Mouse (Mus musculus) ovary, postnatal 36 days (tissue): ENCODE results near the gene Col15a1.

Experiments
- DNase-seq: peaks from one replicate; pipeline ENCODE4 v3.0.0; 2022; ENCODE audit warnings: low spot score, mixed read lengths

Gene Col15a1

DNA sequence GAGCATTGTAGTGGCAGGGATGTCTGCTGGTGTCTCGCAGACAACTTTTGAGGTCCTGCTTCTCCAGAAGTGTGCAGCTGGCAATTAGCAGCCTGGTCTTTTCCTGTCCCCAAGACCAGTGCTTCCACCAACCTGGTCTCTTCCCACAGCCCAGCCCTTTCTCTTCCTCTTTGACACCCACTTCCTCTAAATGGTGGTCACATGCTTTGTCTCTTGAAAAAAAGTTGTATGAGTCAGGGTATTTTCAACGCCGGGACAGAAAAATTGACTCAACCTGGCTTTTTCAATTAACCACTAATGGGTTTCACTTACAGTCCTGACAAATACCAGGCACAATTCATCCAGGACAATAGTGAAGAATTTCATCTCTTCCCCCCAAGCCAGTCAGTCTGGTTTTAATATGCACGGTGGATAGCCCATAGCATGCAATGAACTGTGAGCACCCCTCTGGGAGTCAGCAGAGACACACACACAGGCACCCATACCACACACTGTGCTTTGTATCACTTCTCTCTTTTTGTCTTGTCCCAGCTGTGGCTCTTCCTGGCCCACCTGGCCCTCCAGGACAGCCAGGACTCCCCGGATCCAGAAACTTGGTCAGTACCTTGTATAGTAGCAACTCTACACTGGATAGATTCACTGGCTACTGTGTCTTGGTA, 95.5 kb downstream of the Col15a1 start:
- DNase-seq, result no peak

- no peak for DNase-seq
Observed at GRCm38 (mm10) chr4:47309886-47310625, 102.1 kb downstream of the Col15a1 start.

GRCm38 (mm10) chr4:47310812-47311211, 102.9 kb downstream of the Col15a1 start:
- DNase-seq, result peak; percentile 56

GRCm38 (mm10) chr4:47311467-47311866, 103.5 kb downstream of the Col15a1 start:
- no peak for DNase-seq

GRCm38 (mm10) chr4:47311929-47312328, 104.0 kb downstream of the Col15a1 start:
- DNase-seq, result no peak

- no peak for DNase-seq
Observed at GRCm38 (mm10) chr4:47312676-47313075, 104.7 kb downstream of the Col15a1 start.

- DNase-seq, result no peak
Observed at GRCm38 (mm10) chr4:47313710-47314410, 105.9 kb downstream of the Col15a1 start.

DNA sequence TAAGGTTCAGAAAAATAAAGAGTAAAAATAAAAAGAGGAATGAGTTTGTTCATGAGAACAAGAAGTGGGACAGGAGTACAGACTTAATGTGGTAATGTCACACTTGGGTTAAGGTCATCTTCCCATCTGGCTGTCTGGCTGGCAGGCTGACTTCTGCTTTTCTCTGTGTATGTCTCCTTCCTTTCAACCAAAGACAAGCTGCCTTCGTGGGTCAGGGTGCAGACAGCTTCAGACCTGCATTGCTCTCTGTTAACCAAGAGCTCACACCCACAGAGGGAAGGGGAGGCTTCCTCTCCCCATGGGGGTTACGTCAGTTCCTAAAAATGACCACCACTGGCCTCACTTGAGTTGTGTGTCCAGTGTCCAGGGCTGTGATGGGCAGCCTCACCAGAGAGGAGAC, 107.5 kb downstream of the Col15a1 start:
- DNase-seq, result no peak

GRCm38 (mm10) chr4:47316432-47316831, 108.5 kb downstream of the Col15a1 start:
- no peak for DNase-seq

DNA sequence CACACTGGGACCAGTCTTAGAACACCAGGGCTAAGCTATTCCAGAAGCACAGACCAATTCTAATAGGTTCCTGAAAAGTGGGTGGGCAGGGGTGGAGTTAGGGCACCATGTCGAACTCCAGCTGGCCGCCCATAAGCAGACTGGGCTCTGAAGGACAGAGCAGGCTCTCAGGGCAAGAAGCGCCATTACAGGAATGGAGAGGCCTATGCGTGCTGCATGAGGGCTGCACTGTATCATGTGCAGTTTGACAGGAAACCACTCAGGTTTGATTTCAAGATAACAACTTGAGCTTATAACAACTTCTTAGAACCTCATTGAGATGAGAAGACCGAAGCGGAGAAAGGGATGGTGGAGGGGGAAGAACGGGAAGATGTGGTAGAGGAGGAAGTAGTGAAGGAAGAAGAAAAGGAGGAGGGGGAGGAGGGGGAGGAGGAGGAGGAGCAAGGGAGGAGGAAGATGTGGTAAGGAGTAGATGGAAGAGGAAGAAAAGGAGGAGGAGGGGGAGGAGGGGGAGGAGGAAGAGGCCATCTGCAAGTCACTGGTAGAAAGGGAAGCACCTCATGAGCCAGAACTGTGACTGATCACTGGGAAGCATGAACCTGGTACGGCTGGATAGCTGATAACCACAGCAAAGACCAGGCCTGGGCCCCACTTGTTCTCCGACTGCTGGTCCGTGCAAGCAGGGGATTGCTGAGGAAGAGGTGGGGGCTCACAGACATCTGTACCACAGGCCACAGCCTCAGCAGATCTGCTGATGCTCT, 111.8 kb downstream of the Col15a1 start:
- no peak for DNase-seq

DNA sequence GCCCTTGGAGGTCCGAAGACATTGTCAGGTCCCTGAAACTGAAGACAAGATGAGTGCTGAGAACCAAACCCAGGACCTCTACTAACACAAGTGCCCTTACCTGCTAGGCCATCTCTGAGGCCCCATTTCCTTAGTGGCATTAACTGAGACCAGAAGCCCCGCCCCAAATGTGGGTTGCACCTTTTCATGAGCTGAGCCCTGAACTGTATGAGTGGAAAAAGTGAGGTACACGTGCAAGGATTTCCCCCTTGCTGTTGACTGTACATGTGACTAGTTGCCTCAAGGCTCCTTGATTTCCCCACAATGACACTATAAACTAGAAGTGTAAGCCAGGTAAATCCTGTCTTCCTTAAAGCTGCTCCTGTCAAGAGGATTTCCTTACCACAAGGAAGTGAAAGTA, 114.4 kb downstream of the Col15a1 start:
- no peak for DNase-seq

- DNase-seq, result no peak
Observed at GRCm38 (mm10) chr4:47324206-47324605, 116.2 kb downstream of the Col15a1 start.

- DNase-seq, result no peak
Observed at GRCm38 (mm10) chr4:47327782-47328181, 119.8 kb downstream of the Col15a1 start.

- DNase-seq, result no peak
Observed at GRCm38 (mm10) chr4:47329285-47329684, 121.3 kb downstream of the Col15a1 start.

GRCm38 (mm10) chr4:47330378-47331052, 122.6 kb downstream of the Col15a1 start:
- no peak for DNase-seq

DNA sequence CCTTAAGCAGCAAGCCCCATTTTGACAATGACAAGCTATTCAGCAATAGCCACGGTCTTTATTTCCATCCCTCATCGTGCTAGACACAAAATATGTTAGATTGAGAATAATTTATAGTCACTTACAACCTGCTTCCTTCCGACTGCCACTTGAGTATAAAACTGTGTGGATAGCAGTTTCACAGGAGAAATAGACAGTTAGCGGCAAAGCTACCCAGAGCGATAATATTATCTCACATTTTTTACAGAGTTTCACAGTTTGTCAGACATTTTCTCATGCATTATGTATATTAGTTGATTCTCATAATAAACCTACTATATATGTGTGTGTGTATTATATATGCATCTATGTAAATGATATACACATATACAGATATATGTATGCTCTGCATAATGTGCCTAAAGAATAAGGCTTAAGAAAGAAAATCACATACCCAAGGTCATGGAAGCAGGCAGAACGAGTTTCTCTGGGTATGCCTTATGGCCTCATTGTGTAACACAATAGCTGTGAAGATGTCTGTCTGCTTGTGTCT, 124.9 kb downstream of the Col15a1 start:
- DNase-seq, result no peak

DNA sequence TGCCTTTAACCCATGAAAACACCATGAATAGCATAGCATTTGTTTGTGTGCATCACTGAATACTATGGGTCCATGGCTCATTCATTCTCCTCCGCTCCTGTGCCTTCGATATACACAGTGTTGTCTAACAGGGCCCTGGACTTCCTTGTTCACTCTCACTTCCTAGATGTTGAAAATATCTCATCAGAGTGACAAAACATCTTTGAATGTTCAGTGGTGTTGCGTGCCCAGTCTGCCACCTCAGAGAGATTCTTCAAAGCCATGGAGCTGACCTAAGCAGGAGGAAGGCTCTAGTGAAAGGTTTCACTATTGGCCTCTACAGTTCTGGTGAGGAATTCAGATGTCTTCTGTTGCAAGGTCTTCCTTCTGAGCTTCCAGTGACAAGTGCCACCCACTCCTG, 125.6 kb downstream of the Col15a1 start:
- DNase-seq, result no peak

DNA sequence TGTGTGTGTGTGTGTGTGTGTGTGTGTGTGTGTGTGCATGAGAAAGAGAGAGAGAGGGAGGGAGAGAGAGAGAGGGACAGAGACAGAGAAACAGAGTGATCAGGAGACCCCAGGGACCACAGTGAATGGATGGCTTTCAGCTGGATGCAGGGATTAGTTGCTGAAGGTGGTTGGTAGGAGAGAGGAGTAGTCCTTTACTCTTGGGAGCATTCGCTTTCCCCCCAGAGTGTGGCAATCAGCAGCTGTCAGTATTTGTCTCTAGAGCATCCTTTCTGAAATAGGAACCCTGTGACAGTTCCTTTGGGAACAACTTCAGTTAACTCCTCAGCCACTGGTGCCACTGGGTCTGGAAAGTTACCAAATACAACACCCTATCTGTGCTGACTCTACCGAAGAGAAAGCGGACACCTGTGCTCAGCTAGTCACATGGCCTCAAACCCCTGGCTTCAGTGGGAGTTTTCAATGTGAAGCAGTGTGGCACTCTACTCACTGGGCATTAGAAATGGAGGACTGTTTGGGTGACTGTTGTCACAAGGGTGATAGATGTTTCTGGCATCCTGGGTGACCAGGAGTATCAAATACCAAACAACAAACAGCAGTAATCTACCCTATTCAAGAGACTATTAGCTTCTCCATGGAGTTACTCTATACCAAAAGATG, 129.1 kb downstream of the Col15a1 start:
- DNase-seq, result no peak

- no peak for DNase-seq
Observed at GRCm38 (mm10) chr4:47342632-47343031, 134.7 kb downstream of the Col15a1 start.

- DNase-seq, result no peak
Observed at GRCm38 (mm10) chr4:47347022-47347421, 139.1 kb downstream of the Col15a1 start.

GRCm38 (mm10) chr4:47349759-47350158, 141.8 kb downstream of the Col15a1 start:
- no peak for DNase-seq
